Mouse (Mus musculus) heart, embryonic 14.5 days (tissue): Measurements from ENCODE around the gene Ces1b. TPM values are rescaled to one million over a fixed set of nuclear protein-coding genes. Genes with fewer than 3 reads are reported as not detected.

Experiments used
- ATAC-seq: fragments of 200-750 bp; cut with Nextera tagmentation; 2 replicates; pipeline ENCODE4 v1.8.0; 2017; ENCODE audit warnings: low read depth, moderate TSS enrichment; ENCODE audit not compliant: insufficient number of reproducible peaks, insufficient read depth, low FRiP score
- H3K27ac ChIP-seq, 2 experiments: fragments of 200-500 bp in 1 of 2; fragments of 300-500 bp in 1 of 2; sonication (generic) in 1 of 2; replicated peaks in 1 of 2; 2 replicates each; pipeline ENCODE4 v1.5.1; 2012 to 2014; ENCODE audit warnings: low read depth in 2 of 2, low read length in 2 of 2, control low read depth in 1 of 2, mild to moderate bottlenecking in 1 of 2, mixed read lengths in 1 of 2; ENCODE audit not compliant: control insufficient read depth in 1 of 2, insufficient read depth in 1 of 2
- H3K27me3 ChIP-seq: fragments of 300-500 bp; sonication (generic); 2 replicates; pipeline ENCODE4 v1.6.1; 2014; ENCODE audit warnings: mild to moderate bottlenecking, low read length, control low read depth; ENCODE audit not compliant: control insufficient read depth, insufficient read depth
- H3K36me3 ChIP-seq: fragments of 300-500 bp; sonication (generic); 2 replicates; pipeline ENCODE4 v1.6.1; 2014; ENCODE audit warnings: mild to moderate bottlenecking, control low read depth, low read length, mixed read lengths; ENCODE audit not compliant: control insufficient read depth, insufficient read depth
- H3K4me1 ChIP-seq, 2 experiments: fragments of 200-500 bp in 1 of 2; fragments of 300-500 bp in 1 of 2; sonication (generic) in 1 of 2; 2 replicates each; pipeline ENCODE4 v1.6.1; 2012 to 2014; ENCODE audit warnings: low read length in 2 of 2, control low read depth in 1 of 2, mixed read lengths in 1 of 2; ENCODE audit not compliant: control insufficient read depth in 2 of 2, insufficient read depth in 2 of 2
- H3K4me2 ChIP-seq: fragments of 300-500 bp; sonication (generic); 2 replicates; pipeline ENCODE4 v1.6.1; 2014; ENCODE audit warnings: mild to moderate bottlenecking, low read length
- H3K4me3 ChIP-seq, 2 experiments: fragments of 200-500 bp in 1 of 2; fragments of 300-500 bp in 1 of 2; sonication (generic) in 1 of 2; 2 replicates each; pipeline ENCODE4 v1.5.1; 2012 to 2014; ENCODE audit warnings: low read length in 2 of 2, mild to moderate bottlenecking in 2 of 2, control low read depth in 1 of 2, low read depth in 1 of 2, moderate library complexity in 1 of 2; ENCODE audit not compliant: control insufficient read depth in 1 of 2, insufficient read depth in 1 of 2
- H3K9ac ChIP-seq: fragments of 300-500 bp; sonication (generic); 2 replicates; pipeline ENCODE4 v1.6.1; 2014; ENCODE audit warnings: mild to moderate bottlenecking, low read length
- H3K9me3 ChIP-seq: fragments of 300-500 bp; sonication (generic); 2 replicates; pipeline ENCODE4 v1.6.1; 2016; ENCODE audit warnings: low read length, control low read depth; ENCODE audit not compliant: control insufficient read depth
- WGBS: fragments of 180-500 bp; shearing (Covaris S2); extraction: QIAGEN DNeasy Blood & Tissue Kit; methylation state at CpG from one replicate; pipeline ENCODE4 v1.1.7; 2014; 5-methylcytosine and 5-hydroxymethylcytosine counted together
- polyA plus RNA-seq: library from polyadenylated mRNA; unstranded; fragments of >200 nt; fragmentation: Nextera tagmentation; extraction: Ambion mirVana; gene quantifications from 2 replicates; pipeline ENCODE4 v1.2.1, GENCODE M21; 2014

Ces1b gene
- not detected in 2 replicates for polyA plus RNA-seq

DNA sequence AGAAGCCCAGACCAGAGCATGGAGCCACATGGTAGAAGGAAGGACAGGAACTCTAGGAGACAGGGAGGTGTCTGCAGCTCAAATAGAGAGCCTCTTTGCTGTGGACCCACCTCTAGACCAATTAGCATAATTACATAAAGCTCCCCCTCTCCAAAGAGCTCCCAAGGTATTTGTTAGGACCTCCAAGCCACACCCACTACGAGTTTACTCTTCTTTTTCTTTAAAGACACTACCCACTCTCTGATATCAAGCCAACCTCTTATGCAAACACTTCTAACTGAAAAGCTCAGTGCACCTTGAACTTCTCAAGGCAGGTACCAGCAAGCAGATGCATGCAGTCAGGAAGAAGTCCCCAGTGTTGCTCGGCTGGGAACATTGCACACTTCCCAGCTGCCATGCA, at the start of gene Ces1b:
Gene Ces1b, minus strand, starts transcription at position 131 of the 400 bp plus-strand sequence.
- Histone ChIP-seq H3K36me3 (no peaks in the 10 kb centered on the region), H3K4me2 (no peak within 1 kb of the TSS), H3K4me3 (no peak within 1 kb of the TSS), H3K4me1 (no peaks in the 10 kb centered on the region), H3K27me3 (no peaks in the 10 kb centered on the region), H3K27ac (no peak within 1 kb of the TSS), H3K9ac (no peak within 1 kb of the TSS), H3K9me3 (no peaks in the 10 kb centered on the region)
- no peak for ATAC-seq
- 59% methylated on average over 2 of the region's 2 CpGs for WGBS

DNA sequence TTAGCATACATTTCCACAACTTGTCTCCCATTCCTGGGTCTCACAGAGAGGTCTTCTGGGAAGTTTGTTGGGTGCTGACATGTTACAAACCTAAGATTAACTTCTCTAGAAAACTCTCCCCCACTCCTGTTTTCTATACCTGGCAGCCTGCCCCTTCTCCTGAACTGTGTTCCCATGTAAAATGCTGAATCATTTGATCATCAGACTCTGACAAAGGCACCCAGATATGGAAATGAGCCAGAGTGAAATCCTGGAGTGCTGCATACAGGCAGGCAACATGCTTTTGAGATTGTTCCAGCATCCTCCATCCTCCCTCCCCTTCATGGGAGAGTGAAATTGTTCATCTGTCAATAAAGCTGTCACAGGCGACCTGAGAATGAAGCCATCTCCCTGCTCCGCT, 46.7 kb upstream of the Ces1b start:
- Histone ChIP-seq H3K4me2 (no peak overlapping the region), H3K9ac (no peak overlapping the region), H3K27ac (no peak overlapping the region), H3K9me3 (no peaks in the 10 kb centered on the region), H3K36me3 (no peaks in the 10 kb centered on the region), H3K4me3 (no peak overlapping the region), H3K4me1 (no peaks in the 10 kb centered on the region), H3K27me3 (no peaks in the 10 kb centered on the region)
- 78% methylated on average over 2 of the region's 2 CpGs for WGBS
- ATAC-seq: no peak

- 81% methylated on average over 1 of the region's 1 CpGs for WGBS
- no peak overlapping the region for H3K4me3 ChIP-seq
- H3K4me1 ChIP-seq: no peaks in the 10 kb centered on the region
- H3K4me2 ChIP-seq: no peak overlapping the region
- no peak for ATAC-seq
- H3K9ac ChIP-seq: no peak overlapping the region
- H3K36me3 ChIP-seq: no peaks in the 10 kb centered on the region
- no peak overlapping the region for H3K27ac ChIP-seq
- H3K9me3 ChIP-seq: no peaks in the 10 kb centered on the region
- no peaks in the 10 kb centered on the region for H3K27me3 ChIP-seq
These were observed 42.2 kb upstream of the Ces1b start for GRCm38 (mm10) chr8:93122005-93122404.

DNA sequence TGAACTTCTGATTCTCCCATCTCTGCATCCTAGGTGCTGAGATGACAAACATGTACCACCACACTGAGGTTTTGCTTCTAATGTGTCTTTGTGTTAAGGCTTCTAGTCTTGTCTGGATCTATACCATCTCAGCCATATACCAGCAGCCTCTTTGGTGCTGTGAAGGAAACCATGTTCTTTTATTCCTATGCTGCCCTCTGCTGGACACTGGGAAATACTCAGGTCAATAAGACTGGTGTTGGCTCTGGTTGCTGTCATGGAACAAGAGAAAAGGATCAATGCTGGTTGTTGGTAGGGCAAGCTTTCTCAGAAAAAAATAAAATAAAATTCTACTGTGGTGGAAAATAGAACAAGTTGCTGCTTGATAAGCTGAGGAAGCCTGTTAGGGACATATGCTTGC, 15.6 kb upstream of the Ces1b start:
- ATAC-seq: no peak
- Histone ChIP-seq H3K4me2 (no peak overlapping the region), H3K4me3 (no peak overlapping the region), H3K27ac (no peak overlapping the region), H3K9me3 (no peaks in the 10 kb centered on the region), H3K9ac (no peak overlapping the region), H3K36me3 (no peaks in the 10 kb centered on the region), H3K4me1 (no peaks in the 10 kb centered on the region), H3K27me3 (no peaks in the 10 kb centered on the region)

DNA sequence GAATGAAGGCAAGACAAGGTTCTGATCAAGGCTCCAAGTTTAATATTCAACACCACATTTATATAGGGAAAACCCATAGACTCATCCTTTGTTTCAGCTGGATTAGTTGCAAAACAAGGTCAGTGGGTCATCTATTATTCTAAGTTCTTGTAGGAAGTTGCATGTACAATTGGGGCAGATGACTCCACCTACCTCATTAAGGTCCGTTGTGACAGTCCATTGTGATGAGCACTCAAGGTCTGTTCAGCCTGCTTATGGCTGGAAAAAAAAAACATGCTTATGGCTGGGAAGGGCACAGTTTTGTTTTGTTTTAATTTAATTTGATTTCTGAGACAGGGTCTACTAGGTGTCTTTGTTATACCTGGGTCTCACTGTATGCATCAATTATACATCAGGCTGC, 11.5 kb upstream of the Ces1b start:
- Histone ChIP-seq H3K4me1 (no peaks in the 10 kb centered on the region), H3K27me3 (no peaks in the 10 kb centered on the region), H3K4me2 (no peak overlapping the region), H3K9ac (no peak overlapping the region), H3K27ac (no peak overlapping the region), H3K9me3 (no peaks in the 10 kb centered on the region), H3K36me3 (no peaks in the 10 kb centered on the region), H3K4me3 (no peak overlapping the region)
- WGBS: 64% methylated on average over 1 of the region's 1 CpGs
- ATAC-seq: no peak

- WGBS: 10% methylated on average over 2 of the region's 2 CpGs
- H3K36me3 ChIP-seq: no peaks in the 10 kb centered on the region
These were observed 8.9 kb upstream of the Ces1b start for GRCm38 (mm10) chr8:93088686-93089122.

DNA sequence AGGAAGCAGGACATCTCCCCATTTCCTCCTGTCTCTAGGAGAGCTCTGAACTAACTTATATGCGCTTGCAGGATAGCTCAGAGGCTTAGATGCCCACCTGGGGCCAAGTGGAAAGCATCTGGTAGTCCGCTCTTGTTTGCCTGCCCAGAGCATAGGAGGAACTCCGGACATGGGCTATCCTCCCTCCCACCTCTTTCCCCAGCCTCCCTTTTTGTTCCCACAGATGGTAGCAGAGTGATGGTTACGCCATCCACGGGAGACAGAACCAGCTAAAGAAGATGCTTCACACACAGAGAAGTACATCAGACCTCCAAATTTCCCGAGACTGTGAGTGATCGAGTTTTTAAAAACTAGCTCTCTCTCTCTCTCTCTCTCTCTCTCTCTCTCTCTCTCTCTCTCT, 8.4 kb upstream of the Ces1b start:
- H3K4me1 ChIP-seq: no peaks in the 10 kb centered on the region
- 34% methylated on average over 7 of the region's 7 CpGs for WGBS
- no peaks in the 10 kb centered on the region for H3K9me3 ChIP-seq
- H3K4me3 ChIP-seq: no peak overlapping the region
- H3K27ac ChIP-seq: no peak overlapping the region
- no peak for ATAC-seq
- no peak overlapping the region for H3K9ac ChIP-seq
- H3K27me3 ChIP-seq: no peaks in the 10 kb centered on the region
- no peak overlapping the region for H3K4me2 ChIP-seq
- no peaks in the 10 kb centered on the region for H3K36me3 ChIP-seq

More at GRCm38 (mm10) chr8:93088686-93089122, 8.9 kb upstream of the Ces1b start:
- Histone ChIP-seq H3K9ac (no peak overlapping the region), H3K27me3 (no peaks in the 10 kb centered on the region), H3K4me1 (no peaks in the 10 kb centered on the region), H3K9me3 (no peaks in the 10 kb centered on the region), H3K4me2 (no peak overlapping the region), H3K4me3 (no peak overlapping the region), H3K27ac (no peak overlapping the region)
- ATAC-seq: no peak

DNA sequence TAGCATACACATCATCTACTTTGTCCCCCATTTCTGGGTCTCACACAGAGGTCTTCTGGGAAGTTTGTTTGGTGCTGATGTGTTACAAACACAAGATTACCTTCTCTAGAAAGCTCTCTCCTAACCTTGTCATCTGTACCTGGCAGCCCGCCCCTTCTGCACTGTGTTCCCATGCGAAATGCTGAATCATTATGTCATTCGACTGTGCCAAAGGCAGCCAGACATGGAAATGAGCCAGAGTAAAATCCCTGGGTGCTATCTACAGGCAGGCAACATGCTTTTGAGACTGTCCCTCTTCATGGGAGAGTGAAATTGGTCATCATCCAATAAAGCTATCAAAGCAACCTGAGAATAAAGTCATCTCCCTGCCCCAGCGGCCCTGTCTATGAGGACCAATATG, 4.6 kb downstream of the Ces1b start:
- H3K27ac ChIP-seq: no peak overlapping the region
- H3K36me3 ChIP-seq: no peaks in the 10 kb centered on the region
- H3K4me2 ChIP-seq: no peak overlapping the region
- ATAC-seq: no peak
- no peak overlapping the region for H3K9ac ChIP-seq
- H3K4me3 ChIP-seq: no peak overlapping the region
- no peaks in the 10 kb centered on the region for H3K9me3 ChIP-seq
- no peaks in the 10 kb centered on the region for H3K27me3 ChIP-seq
- 76% methylated on average over 4 of the region's 4 CpGs for WGBS
- H3K4me1 ChIP-seq: no peaks in the 10 kb centered on the region
